Mouse (Mus musculus) G1E (cell line): ENCODE measurements around the gene Fam71f2. TPM values are rescaled to one million over a fixed set of nuclear protein-coding genes. Genes with fewer than 3 reads are reported as not detected.

Experiments used
- ATAC-seq: 2 replicates; pipeline ENCODE4 v1.8.0; 2016; ENCODE audit warnings: mild to moderate bottlenecking; ENCODE audit not compliant: insufficient number of reproducible peaks, poor library complexity, low FRiP score, severe bottlenecking; ENCODE audit errors: extremely low read depth
- DNase-seq: peaks from one replicate; pipeline ENCODE4 v3.0.0; 2012; ENCODE audit warnings: low spot score
- H3K27me3 ChIP-seq: 2 replicates; pipeline ENCODE4 v1.6.1; 2012; ENCODE audit warnings: mild to moderate bottlenecking, low read length, inconsistent platforms; ENCODE audit not compliant: insufficient read depth
- H3K36me3 ChIP-seq: replicated peaks from 2 replicates; pipeline ENCODE3; 2012; ENCODE audit warnings: mild to moderate bottlenecking, inconsistent platforms
- H3K4me1 ChIP-seq: 2 replicates; pipeline ENCODE4 v1.6.1; 2012; ENCODE audit warnings: low read depth, low read length, inconsistent platforms, mixed read lengths; ENCODE audit not compliant: insufficient read depth
- H3K4me3 ChIP-seq: 2 replicates; pipeline ENCODE4 v1.5.1; 2012; ENCODE audit warnings: low read depth, mild to moderate bottlenecking, inconsistent platforms, low read length, moderate library complexity, mixed read lengths
- H3K9me3 ChIP-seq: replicated peaks from 2 replicates; pipeline ENCODE4 v1.6.1; 2012; ENCODE audit warnings: inconsistent platforms
- CTCF ChIP-seq: IDR thresholded peaks from 2 replicates; pipeline ENCODE4 v1.5.1; 2012; ENCODE audit warnings: low read depth, low read length, inconsistent platforms, mixed read lengths
- GATA1 ChIP-seq: IDR thresholded peaks from 2 replicates; pipeline ENCODE4 v1.6.1; 2012; ENCODE audit warnings: borderline replicate concordance, low read length, inconsistent platforms, mixed read lengths
- GATA2 ChIP-seq: IDR thresholded peaks from 2 replicates; pipeline ENCODE4 v1.6.1; 2012; ENCODE audit warnings: low read depth, low read length, inconsistent platforms, borderline replicate concordance
- POLR2AphosphoS5 ChIP-seq: IDR thresholded peaks from 2 replicates; pipeline ENCODE4 v1.6.1; 2012; ENCODE audit warnings: low read depth, low read length, inconsistent platforms; ENCODE audit not compliant: insufficient replicate concordance
- TAL1 ChIP-seq: conservative IDR thresholded peaks from 2 replicates; pipeline ENCODE4 v1.6.1; 2012; ENCODE audit warnings: low read depth, low read length, inconsistent platforms, mixed read lengths
- polyA plus RNA-seq: library from polyadenylated mRNA; stranded (reverse); fragments of >175 nt; gene quantifications from 2 replicates; pipeline ENCODE4 v1.2.3, GENCODE M21; 2012
- total RNA-seq, 2 experiments: library from RNA; stranded (forward) in 1 of 2; stranded (reverse) in 1 of 2; fragments of 200-1000 nt in 1 of 2; fragments of >200 nt in 1 of 2; fragmentation: Nextera tagmentation in 1 of 2; gene quantifications; 2 replicates each; pipeline ENCODE4 v1.2.3; 2014 to 2017

The Fam71f2 gene
- total and polyA plus RNA-seq, 3 experiments = 0.33 to 4.4 TPM; not detected in 1

DNA sequence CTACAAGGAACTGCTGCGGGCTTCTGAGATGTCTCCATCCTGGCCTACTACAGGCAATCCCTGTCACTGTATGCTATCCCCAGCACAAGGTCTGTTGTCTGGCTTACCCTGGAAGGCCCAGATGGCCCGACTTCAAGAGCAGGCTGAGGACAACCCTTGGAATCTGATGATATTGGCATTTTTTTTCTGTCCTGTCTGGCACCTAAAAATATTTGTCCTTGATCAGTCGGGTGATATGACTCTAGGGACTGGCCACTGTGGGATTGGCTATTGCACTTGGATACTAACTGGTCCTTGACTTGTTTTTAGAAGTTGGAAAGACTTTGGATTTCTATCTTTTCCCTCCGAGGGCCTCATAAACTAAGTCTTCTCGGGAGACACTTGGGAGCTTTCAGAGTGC, 17.6 kb upstream of the Fam71f2 start:
- Histone ChIP-seq H3K4me1 (no peaks in the 10 kb centered on the region), H3K36me3 (no peaks in the 10 kb centered on the region), H3K27me3 (peaks cover 65% of the 10 kb centered on the region), H3K4me3 (no peak overlapping the region), H3K9me3 (no peaks in the 10 kb centered on the region)
- TF ChIP-seq GATA1 (no peak), POLR2AphosphoS5 (no peak), GATA2 (no peak), TAL1 (no peak), CTCF (no peak)
- no peak for DNase-seq
- no peak for ATAC-seq

DNA sequence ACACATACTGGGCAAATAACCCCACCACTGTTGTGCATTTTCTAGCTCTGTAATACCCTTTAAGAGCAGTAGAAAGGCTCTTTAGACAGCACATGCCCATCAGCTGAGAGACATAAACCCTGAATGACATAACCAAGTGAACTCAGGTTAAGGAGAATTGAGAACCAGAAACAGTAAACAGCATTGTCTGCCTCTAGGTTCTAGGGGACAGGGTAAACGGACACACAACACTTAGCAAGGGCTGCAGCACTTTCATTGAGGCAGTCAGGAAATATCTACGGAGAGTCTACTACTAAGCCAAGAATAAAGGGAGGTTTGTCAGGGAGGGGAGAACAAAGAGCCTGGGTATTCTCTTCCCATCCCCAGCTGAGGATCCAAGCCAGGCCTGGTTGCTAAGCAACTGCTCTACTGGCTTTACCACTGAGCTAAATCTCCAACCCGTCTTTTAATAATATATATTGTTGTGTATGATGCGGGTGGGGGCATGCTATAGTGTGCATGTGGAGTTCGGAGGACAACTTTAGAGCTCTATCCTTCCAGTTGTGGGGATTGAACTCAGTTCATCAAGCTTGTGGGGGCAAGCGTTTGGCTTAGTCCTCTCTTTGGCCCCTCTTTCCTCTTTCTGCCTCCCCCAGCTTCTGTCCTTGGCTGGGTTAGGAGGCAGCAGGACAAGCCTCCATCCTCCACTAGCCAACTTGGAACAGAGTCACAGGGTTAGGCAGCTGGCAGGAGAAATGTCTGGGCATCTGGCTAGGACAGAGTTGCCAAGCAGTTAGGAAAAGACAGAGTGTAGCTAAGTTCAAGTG, 15.5 kb upstream of the Fam71f2 start:
- no peaks in the 10 kb centered on the region for H3K4me1 ChIP-seq
- DNase-seq (no peak), ATAC-seq (no peak)
- peaks cover 67% of the 10 kb centered on the region for H3K27me3 ChIP-seq
- no peaks in the 10 kb centered on the region for H3K9me3 ChIP-seq
- TF ChIP-seq GATA1 = no peak
- no peak for TF ChIP-seq GATA2
- TF ChIP-seq CTCF = no peak
- no peak for TF ChIP-seq POLR2AphosphoS5
- no peak for TF ChIP-seq TAL1
- no peak overlapping the region for H3K4me3 ChIP-seq
- H3K36me3 ChIP-seq = no peaks in the 10 kb centered on the region

DNA sequence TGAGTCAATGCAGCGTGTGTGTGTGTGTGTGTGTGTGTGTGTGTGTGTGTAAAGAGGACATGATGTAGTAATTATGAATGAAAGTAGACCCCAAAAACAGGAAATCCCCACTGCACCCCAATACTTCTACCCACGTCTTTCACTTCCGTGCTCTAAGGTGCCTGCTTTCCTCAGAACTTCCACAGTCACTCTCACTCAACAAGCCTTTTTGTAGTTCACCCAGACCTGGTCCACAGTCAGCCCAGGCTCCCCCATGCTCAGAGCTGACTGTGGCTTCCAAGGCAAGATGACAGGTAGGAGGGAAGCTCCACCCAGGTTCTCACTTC, 15.0 kb upstream of the Fam71f2 start:
- Histone ChIP-seq H3K9me3 (no peaks in the 10 kb centered on the region), H3K36me3 (no peaks in the 10 kb centered on the region), H3K27me3 (peaks cover 65% of the 10 kb centered on the region), H3K4me1 (no peaks in the 10 kb centered on the region), H3K4me3 (no peak overlapping the region)
- ATAC-seq (no peak), DNase-seq (no peak)
- TF ChIP-seq TAL1 (no peak), CTCF (no peak), POLR2AphosphoS5 (no peak)

DNA sequence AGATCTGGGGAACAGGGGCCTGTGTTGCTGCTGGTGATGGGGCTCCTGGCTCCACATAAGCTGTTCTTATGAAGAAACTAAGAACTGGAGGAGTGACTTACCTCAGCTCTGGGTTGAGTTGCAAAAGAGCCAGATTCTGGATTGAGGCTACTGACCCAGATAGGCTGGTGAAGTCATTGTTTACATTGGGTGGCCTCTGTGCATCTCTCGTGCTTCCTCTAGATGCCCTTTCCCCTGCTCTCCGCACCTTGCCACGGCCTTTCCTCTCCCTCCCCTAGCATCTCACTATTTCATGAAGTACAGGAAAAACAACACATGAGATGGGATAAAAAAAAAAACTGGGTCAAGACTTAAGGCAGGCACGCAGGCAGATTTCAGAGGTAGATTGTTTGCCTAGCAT, 12.5 kb upstream of the Fam71f2 start:
- peaks cover 4% of the 10 kb centered on the region for H3K4me1 ChIP-seq
- no peak for DNase-seq
- no peak for ATAC-seq
- H3K36me3 ChIP-seq = no peaks in the 10 kb centered on the region
- TF ChIP-seq GATA2 (no peak), CTCF (no peak), TAL1 (no peak), GATA1 (no peak), POLR2AphosphoS5 (no peak)
- H3K4me3 ChIP-seq = no peak overlapping the region
- no peaks in the 10 kb centered on the region for H3K9me3 ChIP-seq
- H3K27me3 ChIP-seq = peaks cover 51% of the 10 kb centered on the region

DNA sequence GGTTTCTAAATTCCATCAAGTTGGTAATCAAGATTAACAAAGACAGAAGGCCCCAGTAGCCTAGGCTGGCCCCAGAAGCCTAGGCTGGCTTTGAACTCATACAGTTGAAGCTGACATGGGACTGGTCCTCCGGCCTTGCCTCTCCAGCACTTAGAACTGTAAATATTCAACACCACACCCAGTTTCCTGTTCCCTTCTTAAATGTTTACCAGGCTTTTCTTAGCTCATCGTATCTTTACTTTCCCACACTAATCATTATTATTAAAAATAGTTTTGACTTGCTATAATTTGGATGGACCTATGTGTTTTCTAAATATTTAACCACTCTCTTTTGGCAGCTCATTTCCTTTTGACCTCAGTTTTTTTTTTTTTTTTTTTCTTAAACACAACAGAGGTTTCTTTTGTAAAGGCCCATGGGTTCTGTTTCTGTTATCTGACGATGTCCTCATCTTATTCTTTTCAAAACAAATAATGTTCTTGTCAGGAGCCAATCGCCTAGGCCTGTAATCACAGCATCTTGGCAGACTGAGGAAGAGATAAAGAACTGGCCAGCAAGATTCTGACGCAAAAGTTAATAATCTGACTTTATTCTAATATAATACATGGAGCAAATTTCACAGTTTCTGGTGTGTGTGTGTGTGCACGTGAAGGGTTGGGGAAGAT, 10.3 kb upstream of the Fam71f2 start:
- H3K4me3 ChIP-seq = no peak overlapping the region
- TF ChIP-seq CTCF (no peak), POLR2AphosphoS5 (no peak), TAL1 (no peak), GATA1 (no peak), GATA2 (no peak)
- peaks cover 5% of the 10 kb centered on the region for H3K36me3 ChIP-seq
- no peaks in the 10 kb centered on the region for H3K9me3 ChIP-seq
- DNase-seq (no peak), ATAC-seq (no peak)
- H3K4me1 ChIP-seq = peaks cover 16% of the 10 kb centered on the region
- peaks cover 32% of the 10 kb centered on the region for H3K27me3 ChIP-seq

DNA sequence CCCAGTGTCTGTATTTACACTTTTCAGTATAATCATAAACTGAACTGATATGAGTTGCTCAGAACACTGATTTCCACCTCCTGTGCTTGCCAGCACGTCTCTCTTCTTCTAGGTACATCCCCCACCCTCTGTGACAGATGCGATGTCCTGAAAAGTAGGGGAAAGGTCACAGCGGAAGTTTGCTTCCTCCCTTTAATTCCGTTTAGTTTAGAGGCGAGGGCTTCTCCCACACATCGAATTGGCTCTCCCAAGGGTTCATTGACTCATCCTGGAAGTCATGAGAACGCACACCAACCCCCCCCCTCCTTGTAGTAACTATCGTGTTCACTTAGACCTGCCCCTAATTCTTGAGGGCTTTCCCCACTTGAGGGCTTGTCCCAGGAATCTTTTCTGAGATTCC, 8.4 kb upstream of the Fam71f2 start:
- H3K9me3 ChIP-seq = no peaks in the 10 kb centered on the region
- H3K4me1 ChIP-seq = peaks cover 23% of the 10 kb centered on the region
- no peak for ATAC-seq
- DNase-seq = no peak
- H3K27me3 ChIP-seq = peaks cover 16% of the 10 kb centered on the region
- no peak overlapping the region for H3K4me3 ChIP-seq
- no peak for TF ChIP-seq POLR2AphosphoS5
- no peak for TF ChIP-seq GATA1
- no peak for TF ChIP-seq GATA2
- no peak for TF ChIP-seq TAL1
- no peak for TF ChIP-seq CTCF
- peaks cover 23% of the 10 kb centered on the region for H3K36me3 ChIP-seq
